10 mouse cellular contexts compared by ENCODE assay signal in the genomic region with DNA sequence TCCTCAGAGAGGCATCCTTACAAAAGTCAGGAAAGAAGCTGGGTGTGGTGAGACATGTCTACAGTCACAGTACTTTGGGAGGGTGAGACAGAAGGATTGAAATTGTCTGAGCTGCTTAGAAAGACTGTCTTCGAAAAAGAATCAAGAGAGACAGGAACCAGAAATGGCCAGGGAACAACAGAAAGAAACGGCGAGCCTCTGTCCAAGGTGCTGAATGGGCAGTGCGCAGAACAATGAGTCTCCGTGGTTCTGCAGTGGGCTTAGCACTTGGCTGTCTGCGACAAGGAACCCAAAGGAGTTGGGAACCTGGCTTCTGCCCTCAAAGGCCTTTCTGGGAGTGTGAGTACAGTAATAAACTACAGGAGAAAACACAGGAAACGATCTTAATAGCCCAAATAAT.
A peak's percentile ranks its signal among the peaks of the same experiment; 100 is the strongest.
DNase-seq lines count a peak whose midpoint lies in the region; ATAC-seq lines count a peak whose summit lies in the region.
"Had no signal": no experiment of that assay in that cellular context is flagged by ENCODE, and none has a peak within 500 bp of the region (broad histone marks: within the 10 kb centered on the region; RNA-seq: fewer than 3 reads in every experiment).

No protein-coding gene starts in this region.

- no peak overlapping the region for H3K4me3 ChIP-seq in liver, embryonic 12.5 days
- no peak overlapping the region for H3K4me3 ChIP-seq in limb, embryonic 11.5 days (ENCODE audit: low read depth, low read length)
- H3K4me3 ChIP-seq in intestine, embryonic 16.5 days (ENCODE audit: low read length): no peak overlapping the region
- H3K4me3 ChIP-seq: midbrain, embryonic 13.5 days had no signal

- no peak overlapping the region for H3K4me2 ChIP-seq in liver, embryonic 12.5 days
- H3K4me2 ChIP-seq in limb, embryonic 11.5 days (ENCODE audit: low read depth, severe bottlenecking): no peak overlapping the region
- H3K4me2 ChIP-seq in intestine, embryonic 16.5 days (ENCODE audit: low read depth, low read length): no peak overlapping the region
- H3K4me2 ChIP-seq: midbrain, embryonic 13.5 days had no signal

- H3K27ac ChIP-seq in liver, embryonic 12.5 days: no peak overlapping the region
- H3K27ac ChIP-seq in limb, embryonic 11.5 days (replicated peaks; ENCODE audit: low read depth, low read length): no peak overlapping the region
- H3K27ac ChIP-seq in intestine, embryonic 16.5 days (ENCODE audit: low read length): no peak overlapping the region
- H3K27ac ChIP-seq: midbrain, embryonic 13.5 days had no signal

- H3K9ac ChIP-seq in liver, embryonic 12.5 days: no peak overlapping the region
- H3K9ac ChIP-seq in limb, embryonic 11.5 days (ENCODE audit: low read length): no peak overlapping the region
- no peak overlapping the region for H3K9ac ChIP-seq in intestine, embryonic 16.5 days (ENCODE audit: low read depth, low read length)
- H3K9ac ChIP-seq: midbrain, embryonic 13.5 days had no signal

- DNase-seq in CD4-positive, CD25-positive, alpha-beta regulatory T cell, adult 2 months (ENCODE audit: low read depth, low spot score): peak; percentile 2
- DNase-seq in liver (peak; percentile 37), R1 (ENCODE audit: low read depth, low spot score) (peak; percentile 64)
- DNase-seq in limb, embryonic 11.5 days (ENCODE audit: low spot score): peak; percentile 86
- DNase-seq in right cerebral cortex, postnatal 25 days: no peak
- DNase-seq: cerebellum, postnatal 10 days had no signal

- no peaks in the 10 kb centered on the region for H3K4me1 ChIP-seq in liver, embryonic 12.5 days
- no peaks in the 10 kb centered on the region for H3K4me1 ChIP-seq in limb, embryonic 11.5 days (ENCODE audit: control insufficient read depth, insufficient read depth, low read length)
- no peaks in the 10 kb centered on the region for H3K4me1 ChIP-seq in intestine, embryonic 16.5 days (ENCODE audit: control insufficient read depth, insufficient read depth, low read length)
- H3K4me1 ChIP-seq: midbrain, embryonic 13.5 days had no signal

- no peaks in the 10 kb centered on the region for H3K27me3 ChIP-seq in liver, embryonic 12.5 days (replicated peaks)
- no peaks in the 10 kb centered on the region for H3K27me3 ChIP-seq in limb, embryonic 11.5 days (ENCODE audit: control insufficient read depth, insufficient read depth, low read length)
- H3K27me3 ChIP-seq in intestine, embryonic 16.5 days (replicated peaks; ENCODE audit: control insufficient read depth, insufficient read depth, low read length): no peaks in the 10 kb centered on the region
- H3K27me3 ChIP-seq: midbrain, embryonic 13.5 days had no signal

- no peak for ATAC-seq in CD4-positive, CD25-positive, alpha-beta regulatory T cell, adult 4 months
- ATAC-seq in liver, embryonic 12.5 days: no peak
- no peak for ATAC-seq in limb, embryonic 11.5 days (ENCODE audit: insufficient number of reproducible peaks, low FRiP score, low TSS enrichment, low read depth)
- no peak for ATAC-seq in intestine, embryonic 16.5 days
- ATAC-seq: midbrain, embryonic 13.5 days had no signal

- 23% methylated on average over 7 of the region's 7 CpGs for WGBS in liver, embryonic 12.5 days (ENCODE audit: insufficient replicate concordance)
- 24% methylated on average over 7 of the region's 7 CpGs for WGBS in limb, embryonic 11.5 days
- 19% methylated on average over 7 of the region's 7 CpGs for WGBS in intestine, embryonic 16.5 days

- no peaks in the 10 kb centered on the region for H3K9me3 ChIP-seq in liver, embryonic 12.5 days (replicated peaks)
- H3K9me3 ChIP-seq in limb, embryonic 11.5 days (ENCODE audit: control insufficient read depth, low read length): no peaks in the 10 kb centered on the region
- no peaks in the 10 kb centered on the region for H3K9me3 ChIP-seq in intestine, embryonic 16.5 days (ENCODE audit: control insufficient read depth, low read length)
- H3K9me3 ChIP-seq: midbrain, embryonic 13.5 days had no signal

- H3K36me3 ChIP-seq in liver, embryonic 12.5 days: no peaks in the 10 kb centered on the region
- no peaks in the 10 kb centered on the region for H3K36me3 ChIP-seq in limb, embryonic 11.5 days (ENCODE audit: control insufficient read depth, insufficient read depth, low read length)
- no peaks in the 10 kb centered on the region for H3K36me3 ChIP-seq in intestine, embryonic 16.5 days (ENCODE audit: control insufficient read depth, insufficient read depth, low read length)
- H3K36me3 ChIP-seq: midbrain, embryonic 13.5 days had no signal
